8 mouse cellular contexts compared by ENCODE assay signal in the genomic region with DNA sequence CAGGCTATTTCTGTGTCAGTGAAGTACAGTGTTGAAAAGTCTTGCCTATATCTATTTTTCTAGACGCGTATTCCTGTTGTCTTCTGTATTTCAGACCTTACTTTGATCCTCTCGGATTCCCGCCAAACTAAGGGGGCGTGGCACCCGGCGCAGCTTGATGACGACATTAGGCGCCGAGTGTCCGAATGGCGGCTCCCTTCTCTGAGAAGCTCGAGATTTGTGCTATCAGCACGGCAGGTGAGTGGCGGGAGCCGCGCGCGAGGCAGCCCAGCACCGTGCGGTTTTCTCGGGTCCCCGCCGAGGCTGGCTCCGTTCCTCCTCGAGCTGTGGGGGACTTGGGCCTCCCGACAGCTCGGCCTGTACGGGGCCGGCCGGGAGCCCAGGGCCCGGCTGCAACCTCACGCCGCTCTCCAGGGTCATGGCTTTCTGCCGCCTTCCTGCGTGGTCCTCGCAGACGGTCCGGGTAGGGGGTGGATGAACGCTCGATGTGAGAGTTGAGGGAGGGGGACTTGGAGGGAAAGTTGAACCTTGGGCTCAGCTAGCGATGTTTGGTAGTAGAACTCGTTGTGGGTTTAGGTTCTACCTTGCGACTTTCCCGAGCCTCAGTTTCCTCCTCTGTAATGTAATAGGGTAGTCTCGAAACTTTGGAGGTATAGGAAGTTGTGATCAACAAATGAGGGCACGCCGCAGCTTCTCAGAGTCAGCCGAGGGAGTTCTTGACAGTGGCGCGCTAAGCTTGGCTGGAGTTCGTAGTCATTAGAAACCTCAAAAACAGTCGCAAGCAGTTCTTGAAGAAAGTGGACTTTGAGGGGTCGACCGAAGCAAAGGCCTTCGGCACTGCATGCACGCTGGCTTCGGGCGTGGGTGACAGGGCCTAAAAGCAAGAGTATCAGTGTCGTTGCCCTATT. TPM values are rescaled to one million over a fixed set of nuclear protein-coding genes. Genes with fewer than 3 reads are reported as not detected.
DNase-seq lines count a peak whose midpoint lies in the region; ATAC-seq and TF ChIP-seq lines count a peak whose summit lies in the region.

A gene (plus strand): TSS at position 157 of the 908 bp plus-strand sequence.

- no peaks in the 10 kb centered on the region for H3K27me3 ChIP-seq in E14TG2a.4 (ENCODE audit: insufficient read depth, low read length)
- H3K27me3 ChIP-seq in forebrain, embryonic 11.5 days (ENCODE audit: control insufficient read depth, insufficient read depth, low read length): no peaks in the 10 kb centered on the region
- H3K27me3 ChIP-seq in heart, embryonic 15.5 days: no peaks in the 10 kb centered on the region
- no peaks in the 10 kb centered on the region for H3K27me3 ChIP-seq in liver, embryonic 13.5 days
- no peaks in the 10 kb centered on the region for H3K27me3 ChIP-seq in stomach, embryonic 14.5 days (ENCODE audit: control insufficient read depth, insufficient read depth, low read length)

- peak within 1 kb of the TSS; percentile 93 for H3K9ac ChIP-seq in forebrain, embryonic 11.5 days (ENCODE audit: low read length)
- H3K9ac ChIP-seq in heart, embryonic 15.5 days: peak within 1 kb of the TSS; percentile 92
- H3K9ac ChIP-seq in liver, embryonic 13.5 days: peak within 1 kb of the TSS; percentile 90
- peak within 1 kb of the TSS; percentile 95 for H3K9ac ChIP-seq in stomach, embryonic 14.5 days (replicated peaks; ENCODE audit: low read depth, low read length)

- H3K4me1 ChIP-seq in E14TG2a.4 (replicated peaks; ENCODE audit: low read depth, low read length): peaks cover 52% of the 10 kb centered on the region
- H3K4me1 ChIP-seq in forebrain, embryonic 11.5 days (replicated peaks; ENCODE audit: control insufficient read depth, insufficient read depth, low read length): peaks cover 4% of the 10 kb centered on the region; the same call in 1 of the 2 replicates
- H3K4me1 ChIP-seq in heart, embryonic 15.5 days (replicated peaks): peaks cover 15% of the 10 kb centered on the region
- peaks cover 31% of the 10 kb centered on the region for H3K4me1 ChIP-seq in liver, embryonic 13.5 days (replicated peaks)
- 0 out of 2 replicates have a peak, but pooled peaks cover 6% of the 10 kb centered on the region for H3K4me1 ChIP-seq in stomach, embryonic 14.5 days (ENCODE audit: control insufficient read depth, insufficient read depth, low read length)

- DNase-seq in c-Kit-positive CD71-positive TER-119-negative erythroid progenitor cells, embryonic 14.5 days (ENCODE audit: low read depth): peak; percentile 93
- peak; percentile 96 for DNase-seq in forebrain, embryonic 11.5 days (ENCODE audit: low spot score)
- DNase-seq in kidney, postnatal 14 days: peak; percentile 93
- peak; percentile 86 for DNase-seq in liver, embryonic 13.5 days
- peak; percentile 88 to 90 for DNase-seq in natural killer cell, adult 2 months (ENCODE audit: low spot score in 2 of 2)

- peak; percentile 79 for ATAC-seq in forebrain, embryonic 11.5 days (replicated peaks; ENCODE audit: low FRiP score)
- peak; percentile 76 for ATAC-seq in heart, embryonic 15.5 days (replicated peaks; ENCODE audit: insufficient number of reproducible peaks, insufficient read depth, low FRiP score, low read depth)
- ATAC-seq in liver, embryonic 13.5 days (ENCODE audit: low read depth): peak; percentile 80
- peak; percentile 70 for ATAC-seq in stomach, embryonic 14.5 days (ENCODE audit: insufficient number of reproducible peaks, insufficient read depth, low FRiP score, low read depth)

- H3K9me3 ChIP-seq in E14TG2a.4 (ENCODE audit: low read length): peaks cover 3% of the 10 kb centered on the region
- no peaks in the 10 kb centered on the region for H3K9me3 ChIP-seq in forebrain, embryonic 11.5 days (ENCODE audit: control insufficient read depth, low read length)
- no peaks in the 10 kb centered on the region for H3K9me3 ChIP-seq in heart, embryonic 15.5 days (replicated peaks)
- no peaks in the 10 kb centered on the region for H3K9me3 ChIP-seq in liver, embryonic 13.5 days (replicated peaks)
- no peaks in the 10 kb centered on the region for H3K9me3 ChIP-seq in stomach, embryonic 14.5 days (ENCODE audit: control insufficient read depth, low read depth, low read length)

- H3K36me3 ChIP-seq in E14TG2a.4 (ENCODE audit: insufficient read depth, low read length): peaks cover 39% of the 10 kb centered on the region
- H3K36me3 ChIP-seq in forebrain, embryonic 11.5 days (ENCODE audit: control insufficient read depth, insufficient read depth, low read length): no peaks in the 10 kb centered on the region; the same call in 1 of the 2 replicates
- H3K36me3 ChIP-seq in heart, embryonic 15.5 days: peaks cover 10% of the 10 kb centered on the region; the same call in 1 of the 2 replicates
- peaks cover 32% of the 10 kb centered on the region for H3K36me3 ChIP-seq in liver, embryonic 13.5 days
- H3K36me3 ChIP-seq in stomach, embryonic 14.5 days (ENCODE audit: control insufficient read depth, insufficient read depth, low read length): peaks cover 3% of the 10 kb centered on the region

- TF ChIP-seq CTCF in E14TG2a.4 (conservative IDR thresholded peaks at IDR 0.05; ENCODE audit: low read length): no peak

- 4% methylated on average over 60 of the region's 60 CpGs for WGBS in forebrain, embryonic 11.5 days
- 2% methylated on average over 60 of the region's 60 CpGs for WGBS in heart, embryonic 15.5 days
- 1% methylated on average over 60 of the region's 60 CpGs for WGBS in liver, embryonic 13.5 days (ENCODE audit: insufficient replicate concordance)
- 4% methylated on average over 60 of the region's 60 CpGs for WGBS in stomach, embryonic 14.5 days

- H3K4me2 ChIP-seq in forebrain, embryonic 11.5 days (ENCODE audit: low read depth, low read length, severe bottlenecking): peak within 1 kb of the TSS; percentile 79
- H3K4me2 ChIP-seq in heart, embryonic 15.5 days: peak within 1 kb of the TSS; percentile 65
- H3K4me2 ChIP-seq in liver, embryonic 13.5 days: peak within 1 kb of the TSS; percentile 89
- peak within 1 kb of the TSS; percentile 95 for H3K4me2 ChIP-seq in stomach, embryonic 14.5 days (replicated peaks; ENCODE audit: low read depth, low read length)

- H3K27ac ChIP-seq in forebrain, embryonic 11.5 days (ENCODE audit: low read depth, low read length): no peak within 1 kb of the TSS
- H3K27ac ChIP-seq in heart, embryonic 15.5 days: peak within 1 kb of the TSS; percentile 35; the same call in 1 of the 2 replicates
- H3K27ac ChIP-seq in liver, embryonic 13.5 days: peak within 1 kb of the TSS; percentile 69
- H3K27ac ChIP-seq in stomach, embryonic 14.5 days (ENCODE audit: low read length): no peak within 1 kb of the TSS

- peak within 1 kb of the TSS; percentile 100 for H3K4me3 ChIP-seq in E14TG2a.4 (replicated peaks; ENCODE audit: low read length)
- peak within 1 kb of the TSS; percentile 89 for H3K4me3 ChIP-seq in forebrain, embryonic 11.5 days (ENCODE audit: low read depth, low read length)
- H3K4me3 ChIP-seq in heart, embryonic 15.5 days: peak within 1 kb of the TSS; percentile 95
- peak within 1 kb of the TSS; percentile 91 for H3K4me3 ChIP-seq in liver, embryonic 13.5 days (replicated peaks)
- peak within 1 kb of the TSS; percentile 95 for H3K4me3 ChIP-seq in stomach, embryonic 14.5 days (ENCODE audit: low read depth, low read length)

RNA-seq across cellular contexts. Expression of the gene that starts here (rescaled TPM):
- polyA plus RNA-seq in forebrain, embryonic 11.5 days (2014; fragmentation: Nextera tagmentation; extraction: Ambion mirVana): 61.1 and 69.1 TPM in 2 replicates
- polyA plus RNA-seq in heart, embryonic 15.5 days (2015; fragmentation: Nextera tagmentation; extraction: Ambion mirVana): 17.2 and 23.2 TPM in 2 replicates
- polyA plus RNA-seq in liver, embryonic 13.5 days (2015; fragmentation: Nextera tagmentation; extraction: Ambion mirVana): 16.7 and 22.5 TPM in 2 replicates
- polyA plus RNA-seq in stomach, embryonic 14.5 days (2014; fragmentation: Nextera tagmentation; extraction: Ambion mirVana): 38.7 and 42.6 TPM in 2 replicates

Comparison
In these comparisons a context has a peak if more than half of its experiments do, and no peak if none do; other contexts are left out.
1. H3K27ac ChIP-seq: peak in heart, embryonic 15.5 days (single experiment) and liver, embryonic 13.5 days (single experiment); none in forebrain, embryonic 11.5 days (single experiment) and stomach, embryonic 14.5 days (single experiment).
2. Peak in every context shown above with its lines, with median percentiles within 50 percentile points of each other: H3K4me3 ChIP-seq, DNase-seq, ATAC-seq, H3K4me2 ChIP-seq and H3K9ac ChIP-seq.